Mouse (Mus musculus) spleen, adult 2 months (tissue): ENCODE results near the gene Irf2bp2. TPM values are rescaled to one million over a fixed set of nuclear protein-coding genes. Genes with fewer than 3 reads are reported as not detected.

Experiments used
- DNase-seq, 2 experiments: peaks; one replicate each; pipeline versions ENCODE4 v3.0.0 to v3.0.0-alpha.2; 2012 to 2021; ENCODE audit warnings: low spot score in 2 of 2, low read depth in 1 of 2
- H3K27ac ChIP-seq: fragments of 200-500 bp; 2 replicates; pipeline ENCODE4 v1.5.1; 2012; ENCODE audit warnings: low read length, inconsistent platforms; ENCODE audit not compliant: insufficient read depth
- H3K27me3 ChIP-seq: fragments of 200-500 bp; 2 replicates; pipeline ENCODE4 v1.6.1; 2012; ENCODE audit warnings: mild to moderate bottlenecking, moderate library complexity, low read length, inconsistent platforms; ENCODE audit not compliant: control insufficient read depth, insufficient read depth
- H3K36me3 ChIP-seq: fragments of 200-500 bp; 2 replicates; pipeline ENCODE4 v1.6.1; 2012; ENCODE audit warnings: mild to moderate bottlenecking, low read length, inconsistent platforms; ENCODE audit not compliant: control insufficient read depth, insufficient read depth
- H3K4me1 ChIP-seq: fragments of 200-500 bp; 2 replicates; pipeline ENCODE4 v1.6.1; 2011; ENCODE audit warnings: inconsistent platforms; ENCODE audit not compliant: control insufficient read depth, insufficient read depth, insufficient read length
- H3K4me3 ChIP-seq: fragments of 200-500 bp; 2 replicates; pipeline ENCODE4 v1.5.1; 2011; ENCODE audit warnings: mild to moderate bottlenecking, inconsistent platforms; ENCODE audit not compliant: insufficient read depth, insufficient read length; ENCODE audit errors: extremely low read depth
- CTCF ChIP-seq: fragments of 200-500 bp; IDR thresholded peaks from 2 replicates; pipeline ENCODE4 v1.5.1; 2011; ENCODE audit warnings: mild to moderate bottlenecking, inconsistent platforms; ENCODE audit not compliant: insufficient read depth, insufficient read length, insufficient replicate concordance; ENCODE audit errors: extremely low read depth
- POLR2A ChIP-seq: fragments of 200-500 bp; IDR thresholded peaks from 2 replicates; pipeline ENCODE4 v1.6.1; 2011; ENCODE audit warnings: low read depth, low read length, inconsistent platforms
- WGBS: fragments of 180-500 bp; shearing (Covaris S2); methylation state at CpG from one replicate; pipeline ENCODE4 v1.1.7; 2018; 5-methylcytosine and 5-hydroxymethylcytosine counted together
- polyA plus RNA-seq: library from polyadenylated mRNA; depleted of rRNA; stranded (reverse); fragments of >200 nt; gene quantifications from 2 replicates; pipeline ENCODE4 v1.2.3, GENCODE M21; 2012

The Irf2bp2 gene
- polyA plus RNA-seq, 1 experiment, result 49.6 TPM

DNA sequence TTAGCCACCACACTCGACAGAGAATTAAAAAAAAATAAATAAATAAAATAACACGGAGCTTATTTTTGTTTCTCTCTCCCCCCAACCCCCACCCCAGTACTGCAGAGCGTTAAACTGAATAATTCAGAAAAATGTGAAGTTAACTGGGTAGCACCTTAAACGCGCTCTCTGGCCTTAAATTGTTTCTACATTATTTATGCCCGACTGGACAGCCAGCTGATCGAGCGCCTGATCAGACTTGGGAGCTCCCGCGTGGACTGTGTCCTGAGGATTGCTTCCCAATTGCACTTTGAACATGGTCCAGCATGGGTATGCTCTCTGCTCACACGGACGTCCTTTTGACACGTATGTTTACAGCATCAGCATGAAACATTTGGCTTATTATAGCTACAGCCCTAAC, 10.3 kb downstream of the Irf2bp2 start:
- no peak for TF ChIP-seq POLR2A
- no peak for TF ChIP-seq CTCF
- Histone ChIP-seq H3K27ac (no peak overlapping the region; the same call in 1 of the 2 replicates), H3K36me3 (peaks cover 2% of the 10 kb centered on the region), H3K4me3 (no peak overlapping the region), H3K4me1 (peaks cover 31% of the 10 kb centered on the region), H3K27me3 (no peaks in the 10 kb centered on the region)
- DNase-seq, result no peak
- 12% methylated on average over 13 of the region's 13 CpGs for WGBS

DNA sequence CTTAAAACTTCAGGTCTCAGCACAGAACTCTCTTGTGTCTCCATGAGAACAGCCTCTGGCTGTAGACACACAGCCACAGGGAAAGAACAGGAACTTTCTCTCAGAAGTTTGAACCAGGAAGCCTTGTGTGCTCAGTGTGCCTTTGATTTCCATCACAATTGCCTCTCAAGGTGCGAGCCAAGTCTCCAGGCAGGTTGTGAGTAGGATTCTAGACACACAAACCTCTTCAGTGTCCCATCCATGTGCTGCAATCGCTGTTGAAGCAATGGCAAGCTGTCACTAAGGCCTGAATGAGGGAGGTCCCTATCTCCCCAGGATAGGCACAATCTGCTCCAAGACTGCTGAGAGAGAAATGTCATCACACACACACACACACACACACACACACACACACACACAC, 10.8 kb downstream of the Irf2bp2 start:
- Histone ChIP-seq H3K27me3 (no peaks in the 10 kb centered on the region), H3K27ac (peak overlapping the region; percentile 62), H3K4me3 (no peak overlapping the region), H3K4me1 (peaks cover 31% of the 10 kb centered on the region), H3K36me3 (peaks cover 2% of the 10 kb centered on the region; the same call in 1 of the 2 replicates)
- TF ChIP-seq POLR2A (no peak), CTCF (no peak)
- WGBS, result 64% methylated on average over 2 of the region's 2 CpGs
- no peak for DNase-seq

DNA sequence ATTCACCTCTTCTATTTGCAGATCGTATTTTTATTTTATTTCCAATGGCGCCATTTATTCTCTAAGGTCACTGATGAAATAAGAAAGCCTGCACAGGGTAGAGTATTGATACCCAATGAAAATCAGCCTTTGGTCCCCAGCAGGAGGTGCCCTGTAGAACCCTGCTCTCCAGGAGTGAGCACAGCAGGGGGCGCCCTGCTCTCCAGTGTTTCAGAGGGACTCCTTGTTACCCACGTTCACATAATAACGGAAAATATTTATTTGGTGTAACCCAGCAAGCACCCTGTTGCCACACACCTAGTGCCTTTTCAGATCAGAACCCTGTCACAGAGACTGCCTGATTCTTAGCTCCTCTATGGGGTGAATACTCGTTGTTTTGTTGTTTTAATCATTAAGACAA, 11.3 kb downstream of the Irf2bp2 start:
- DNase-seq, result peak; percentile 73 to 86
- Histone ChIP-seq H3K4me1 (peaks cover 28% of the 10 kb centered on the region), H3K27me3 (no peaks in the 10 kb centered on the region), H3K27ac (peak overlapping the region; percentile 62; the same call in 1 of the 2 replicates), H3K36me3 (no peaks in the 10 kb centered on the region), H3K4me3 (no peak overlapping the region)
- TF ChIP-seq POLR2A (no peak), CTCF (peak; percentile 87; the same call in 1 of the 2 replicates)
- 29% methylated on average over 6 of the region's 6 CpGs for WGBS

DNA sequence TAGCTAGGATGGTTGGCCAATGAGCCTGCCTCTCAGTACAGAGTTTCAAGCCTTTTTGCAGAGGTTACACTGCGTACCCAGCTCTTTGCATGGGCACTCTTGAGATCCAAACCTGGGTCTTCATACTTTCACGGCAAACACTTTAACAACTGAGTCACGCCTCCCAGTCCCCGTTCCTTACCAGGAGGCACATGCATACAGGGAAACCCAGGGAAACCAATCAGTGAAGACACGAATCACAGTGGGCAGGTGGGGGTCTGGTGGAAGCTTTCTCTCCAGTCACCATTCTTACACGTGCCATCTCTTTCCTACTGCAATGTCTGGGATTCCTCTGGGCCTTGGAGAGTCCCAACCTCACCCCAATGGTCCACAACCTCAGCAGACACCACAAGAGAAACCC, 12.1 kb downstream of the Irf2bp2 start:
- Histone ChIP-seq H3K4me3 (no peak overlapping the region), H3K27me3 (no peaks in the 10 kb centered on the region), H3K27ac (no peak overlapping the region), H3K4me1 (peaks cover 24% of the 10 kb centered on the region; the same call in 1 of the 2 replicates), H3K36me3 (no peaks in the 10 kb centered on the region)
- WGBS, result 90% methylated on average over 6 of the region's 6 CpGs
- TF ChIP-seq CTCF (no peak), POLR2A (no peak)
- DNase-seq, result no peak

DNA sequence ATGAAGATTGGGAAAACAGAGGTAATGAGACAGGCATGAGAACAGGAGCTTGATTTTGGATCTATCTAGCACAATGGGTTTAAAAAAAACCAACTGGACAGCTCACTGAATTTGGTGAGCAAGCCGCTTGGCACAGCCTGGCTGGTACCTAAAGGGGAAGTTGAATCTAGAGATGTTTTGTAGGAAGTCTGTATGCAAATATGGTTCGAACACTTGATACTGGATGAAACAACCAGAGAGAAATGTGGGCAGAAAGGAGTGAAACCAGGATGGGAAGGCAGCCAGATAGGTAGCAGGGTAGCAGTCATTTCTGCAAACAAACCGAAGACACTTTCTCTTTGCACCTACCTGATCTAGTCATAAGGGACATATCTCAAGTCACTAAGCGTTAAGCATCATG, 13.0 kb downstream of the Irf2bp2 start:
- WGBS, result 41% methylated on average over 4 of the region's 4 CpGs
- Histone ChIP-seq H3K4me3 (no peak overlapping the region), H3K4me1 (peaks cover 22% of the 10 kb centered on the region; the same call in 1 of the 2 replicates), H3K27ac (peak overlapping the region; percentile 23; the same call in 1 of the 2 replicates), H3K27me3 (no peaks in the 10 kb centered on the region), H3K36me3 (no peaks in the 10 kb centered on the region)
- TF ChIP-seq POLR2A, result no peak
- no peak for TF ChIP-seq CTCF
- DNase-seq, result peak in 1 of 2 experiments; percentile 26

DNA sequence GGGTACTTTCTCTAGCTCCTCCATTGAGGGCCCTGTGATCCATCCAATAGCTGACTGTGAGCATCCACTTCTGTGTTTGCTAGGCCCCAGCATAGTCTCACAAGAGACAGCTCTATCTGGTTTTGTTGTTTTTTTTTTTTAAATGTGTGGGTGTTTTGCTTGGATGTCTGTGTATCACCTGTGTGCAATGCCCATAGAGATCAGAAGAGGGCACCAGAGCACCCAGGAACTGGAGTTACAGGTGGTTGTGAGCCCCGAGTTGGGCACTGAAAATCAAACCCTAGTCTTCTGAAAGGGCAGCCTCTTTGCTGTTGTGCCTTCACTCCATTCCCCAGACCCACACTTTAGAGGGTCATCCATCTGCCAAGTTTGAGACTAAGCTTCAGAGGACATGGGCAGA, 13.7 kb downstream of the Irf2bp2 start:
- no peaks in the 10 kb centered on the region for H3K27me3 ChIP-seq
- no peak for DNase-seq
- WGBS, result 87% methylated on average over 1 of the region's 1 CpGs
- H3K4me3 ChIP-seq, result no peak overlapping the region
- no peak for TF ChIP-seq POLR2A
- TF ChIP-seq CTCF, result no peak
- no peak overlapping the region for H3K27ac ChIP-seq
- peaks cover 17% of the 10 kb centered on the region; the same call in 1 of the 2 replicates for H3K4me1 ChIP-seq
- H3K36me3 ChIP-seq, result no peaks in the 10 kb centered on the region

DNA sequence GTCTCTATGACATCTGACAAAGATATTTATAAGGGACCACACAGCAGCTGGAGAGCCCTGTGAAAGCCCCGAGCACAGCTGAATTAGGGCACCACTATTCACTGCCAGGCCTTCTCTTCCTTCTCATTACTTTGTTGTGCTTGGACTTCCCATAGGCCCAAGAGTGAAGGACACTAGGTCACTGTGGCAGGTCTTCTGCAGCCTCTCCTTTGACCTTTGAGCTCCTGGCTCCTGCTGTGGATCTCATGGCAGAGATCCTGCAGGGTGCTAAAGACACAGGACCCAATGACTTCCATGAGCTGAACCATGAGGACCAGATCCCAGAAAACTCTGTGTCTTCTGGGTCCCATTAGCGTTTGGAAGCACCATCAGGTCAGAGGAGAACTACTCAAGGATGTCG, 15.1 kb downstream of the Irf2bp2 start:
- no peak for DNase-seq
- 87% methylated on average over 3 of the region's 3 CpGs for WGBS
- H3K27me3 ChIP-seq, result no peaks in the 10 kb centered on the region

More for the DNA sequence above, 15.1 kb downstream of the Irf2bp2 start:
- TF ChIP-seq CTCF, result no peak
- TF ChIP-seq POLR2A, result no peak
- Histone ChIP-seq H3K4me3 (no peak overlapping the region), H3K27ac (no peak overlapping the region), H3K4me1 (peaks cover 11% of the 10 kb centered on the region; the same call in 1 of the 2 replicates), H3K36me3 (no peaks in the 10 kb centered on the region)
